Mouse (Mus musculus) embryonic stem cell, embryonic (primary cell): ENCODE results near the gene Gmppa.

Experiments
- CTCF ChIA-PET, 4 experiments: fragments of 300-600 bp in 2 of 4; fragments of 350-600 bp in 2 of 4; sonication (Branson Sonifier 250); formaldehyde crosslinking; loops; one replicate each; lab custom pipeline; 2022; ENCODE audit warnings: inconsistent platforms in 2 of 4; lab: Charles Lee
- POLR2A ChIA-PET, 4 experiments: fragments of 300-600 bp in 2 of 4; fragments of 350-600 bp in 2 of 4; sonication (Branson Sonifier 250); formaldehyde crosslinking; loops; one replicate each; lab custom pipeline; 2022; ENCODE audit warnings: antibody characterized with exemption in 4 of 4, inconsistent platforms in 1 of 4; lab: Charles Lee

Gene Gmppa

GRCm38 (mm10) chr1:75478916-75479634, 43.3 kb downstream of the Gmppa start, which contains the start of the genes Chpf and Tmem198:
Gene Chpf, minus strand, starts transcription at chr1:75479307.
Gene Tmem198, plus strand, starts transcription at chr1:75479532.
- ChIA-PET CTCF (interaction anchor here (0.5 to 4.7 kb wide), 39 partner anchors 8 to 353 kb away, joined by 3 to 81 read pairs (median 4); partner anchors contain the start of genes Asic4 (in 1 of the 4), Dnpep (in 1 of the 4) and Gmppa (in 1 of the 4)), POLR2A (interaction anchor here in 3 of 4 experiments (0.5 to 5.5 kb wide), 55 partner anchors 9 to 1366 kb away, joined by 3 to 35 read pairs (median 4); partner anchors contain the start of genes Gmppa (in 3 of the 3), Inha (in 3 of the 3), Obsl1 (in 3 of the 3) and Dnpep (in 1 of the 3))

- POLR2A ChIA-PET = interaction anchor here in 3 of 4 experiments (0.5 to 5.5 kb wide), 51 partner anchors 8 to 1367 kb away, joined by 3 to 35 read pairs (median 4); partner anchors contain the start of genes Gmppa (in 3 of the 3), Inha (in 3 of the 3), Obsl1 (in 3 of the 3) and Dnpep (in 1 of the 3)
Measured at GRCm38 (mm10) chr1:75479635-75479989, 43.9 kb downstream of the Gmppa start.

GRCm38 (mm10) chr1:75480036-75480435, 44.3 kb downstream of the Gmppa start:
- POLR2A ChIA-PET = interaction anchor here in 3 of 4 experiments (0.9 to 5.5 kb wide), 30 partner anchors 8 to 252 kb away, joined by 3 to 35 read pairs (median 5); partner anchors contain the start of genes Inha (in 3 of the 3), Gmppa (in 2 of the 3), Obsl1 (in 2 of the 3) and Dnpep (in 1 of the 3)
- CTCF ChIA-PET = interaction anchor here (0.8 to 4.7 kb wide), 19 partner anchors 7 to 162 kb away, joined by 3 to 81 read pairs (median 5); partner anchors contain the start of genes Asic4 (in 1 of the 4), Dnpep (in 1 of the 4) and Gmppa (in 1 of the 4)

More at GRCm38 (mm10) chr1:75479635-75479989, 43.9 kb downstream of the Gmppa start:
- CTCF ChIA-PET = interaction anchor here (0.5 to 4.7 kb wide), 30 partner anchors 8 to 162 kb away, joined by 3 to 81 read pairs (median 5); partner anchors contain the start of genes Asic4 (in 1 of the 4), Dnpep (in 1 of the 4) and Gmppa (in 1 of the 4)

- ChIA-PET CTCF (interaction anchor here in 1 of 4 experiments (2.4 kb wide), 1 partner anchor 79 kb away, joined by 17 read pairs; no protein-coding TSS in a partner anchor), POLR2A (interaction anchor here in 2 of 4 experiments (0.9 to 1.6 kb wide), 5 partner anchors 25 to 82 kb away, joined by 3 to 6 read pairs (median 3); partner anchors contain the start of gene Obsl1 (in 1 of the 2))
Measured at GRCm38 (mm10) chr1:75480735-75481134, 45.0 kb downstream of the Gmppa start.

- ChIA-PET CTCF (interaction anchor here (0.6 to 3.1 kb wide), 17 partner anchors 8 to 593 kb away, joined by 3 to 39 read pairs (median 7); partner anchors contain the start of genes Chpf (in 2 of the 4), Tmem198 (in 2 of the 4) and Gmppa (in 1 of the 4)), POLR2A (interaction anchor here in 3 of 4 experiments (0.6 to 3.1 kb wide), 24 partner anchors 9 to 267 kb away, joined by 3 to 24 read pairs (median 4); partner anchors contain the start of genes Dnpep (in 1 of the 3), Gmppa (in 1 of the 3), Inha (in 1 of the 3) and Obsl1 (in 1 of the 3))
Measured at GRCm38 (mm10) chr1:75486561-75486960, 50.8 kb downstream of the Gmppa start.

- ChIA-PET CTCF (interaction anchor here (0.6 to 3.1 kb wide), 30 partner anchors 8 to 679 kb away, joined by 3 to 39 read pairs (median 6); partner anchors contain the start of genes Chpf (in 4 of the 4), Tmem198 (in 4 of the 4), Gmppa (in 2 of the 4) and Dnpep (in 1 of the 4)), POLR2A (interaction anchor here (0.5 to 3.1 kb wide), 54 partner anchors 8 to 635 kb away, joined by 3 to 35 read pairs (median 4); partner anchors contain the start of genes Chpf (in 3 of the 4), Stk11ip (in 3 of the 4), Tmem198 (in 3 of the 4) and Inha (in 2 of the 4))
Measured at GRCm38 (mm10) chr1:75487040-75487404, 51.3 kb downstream of the Gmppa start.

GRCm38 (mm10) chr1:75487405-75488161, 51.9 kb downstream of the Gmppa start:
- ChIA-PET CTCF (interaction anchor here (0.6 to 3.1 kb wide), 31 partner anchors 8 to 680 kb away, joined by 3 to 39 read pairs (median 6); partner anchors contain the start of genes Chpf (in 4 of the 4), Tmem198 (in 4 of the 4), Gmppa (in 2 of the 4) and Dnpep (in 1 of the 4)), POLR2A (interaction anchor here (0.5 to 3.1 kb wide), 55 partner anchors 8 to 636 kb away, joined by 3 to 35 read pairs (median 4); partner anchors contain the start of genes Chpf (in 3 of the 4), Stk11ip (in 3 of the 4), Tmem198 (in 3 of the 4) and Inha (in 2 of the 4))

GRCm38 (mm10) chr1:75490785-75491551, 55.2 kb downstream of the Gmppa start:
- ChIA-PET POLR2A (interaction anchor here (0.5 to 3.0 kb wide), 10 partner anchors 11 to 1906 kb away, joined by 3 to 17 read pairs (median 4); partner anchors contain the start of genes Chpf (in 1 of the 4), Gmppa (in 1 of the 4), Inha (in 1 of the 4) and Obsl1 (in 1 of the 4)), CTCF (interaction anchor here (0.6 to 3.4 kb wide), 10 partner anchors 8 to 148 kb away, joined by 3 to 17 read pairs (median 4); no protein-coding TSS in a partner anchor)

- ChIA-PET POLR2A (interaction anchor here in 3 of 4 experiments (0.5 to 3.0 kb wide), 10 partner anchors 9 to 175 kb away, joined by 3 to 17 read pairs (median 6); partner anchors contain the start of genes Obsl1 (in 2 of the 3), Chpf (in 1 of the 3), Gmppa (in 1 of the 3) and Inha (in 1 of the 3)), CTCF (interaction anchor here (0.6 to 3.4 kb wide), 8 partner anchors 14 to 150 kb away, joined by 3 to 17 read pairs (median 4); partner anchors contain the start of genes Chpf (in 1 of the 4), Gmppa (in 1 of the 4) and Tmem198 (in 1 of the 4))
Measured at GRCm38 (mm10) chr1:75492579-75493170, 56.9 kb downstream of the Gmppa start.
